Mouse (Mus musculus) spleen, adult 2 months (tissue): ENCODE measurements around the gene Bag6.

ENCODE experiments used
- CTCF ChIP-seq: fragments of 200-500 bp; IDR thresholded peaks from 2 replicates; pipeline ENCODE4 v1.5.1; 2011; ENCODE audit warnings: mild to moderate bottlenecking, inconsistent platforms; ENCODE audit not compliant: insufficient read depth, insufficient read length, insufficient replicate concordance; ENCODE audit errors: extremely low read depth
- POLR2A ChIP-seq: fragments of 200-500 bp; IDR thresholded peaks from 2 replicates; pipeline ENCODE4 v1.6.1; 2011; ENCODE audit warnings: low read depth, low read length, inconsistent platforms

DNA sequence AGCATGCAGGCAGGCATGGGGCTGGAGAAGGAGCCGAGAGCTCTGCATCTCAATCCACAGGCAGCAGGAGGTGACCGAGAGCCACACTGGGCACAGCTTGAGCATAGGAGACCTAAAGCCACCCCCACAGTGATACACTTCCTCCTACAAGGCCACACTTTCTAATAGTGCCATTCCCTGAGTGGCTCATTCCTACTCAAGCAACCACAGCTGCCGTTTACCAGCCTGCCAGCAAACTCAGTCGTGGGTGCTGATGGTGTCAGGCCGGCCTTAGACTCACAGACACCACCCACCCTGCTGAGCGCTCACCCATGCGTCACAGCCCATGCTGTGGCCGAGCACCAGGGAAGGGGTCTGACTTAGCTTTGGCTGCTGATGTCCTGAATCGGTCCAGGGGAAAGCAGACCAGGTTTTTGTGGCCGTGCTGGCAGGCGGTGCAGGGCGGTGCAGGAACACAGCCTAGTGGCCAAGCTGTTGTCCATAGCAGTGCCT is 37.8 kb upstream of the Bag6 start:
- TF ChIP-seq POLR2A (no peak), CTCF (no peak)
